ENCODE assay signal across 8 mouse cellular contexts in the genomic region with DNA sequence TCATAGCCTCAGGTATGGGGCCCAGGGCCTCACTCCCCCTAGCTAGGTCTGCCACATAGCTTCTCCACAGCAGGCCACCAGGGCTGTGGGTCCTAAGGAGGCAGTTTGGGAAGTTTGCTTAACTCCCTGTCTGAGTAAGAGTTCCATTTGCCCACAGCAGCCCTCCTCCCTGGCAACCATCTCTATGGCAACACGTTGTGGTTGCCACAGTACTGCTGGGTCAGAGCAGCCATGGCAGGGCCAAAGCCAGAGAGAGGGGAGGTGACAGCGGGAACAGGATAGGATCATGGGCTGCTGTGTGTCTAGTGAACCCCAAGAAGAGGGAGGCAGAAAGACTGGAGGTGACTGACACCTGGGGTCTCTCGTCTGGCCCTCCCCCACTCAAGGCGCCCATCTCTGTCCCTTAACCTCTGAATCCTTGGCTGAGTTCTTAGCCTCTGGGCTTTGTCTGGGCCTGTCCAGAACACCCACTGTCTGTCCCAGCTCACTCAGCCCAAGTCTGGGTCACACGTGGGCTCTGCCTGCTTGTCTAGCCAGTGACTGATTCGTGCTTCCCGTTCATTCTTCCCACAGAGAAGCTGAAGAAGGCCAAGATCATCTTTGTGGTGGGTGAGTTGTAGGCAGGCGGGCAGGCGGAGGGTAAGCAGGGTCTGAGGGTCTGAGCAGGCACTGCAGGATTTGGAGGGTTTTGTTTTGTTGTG. TPM values are rescaled to one million over a fixed set of nuclear protein-coding genes. Genes with fewer than 3 reads are reported as not detected.
DNase-seq lines count a peak whose midpoint lies in the region; ATAC-seq lines count a peak whose summit lies in the region.

No protein-coding gene starts in this region.

- H3K4me3 ChIP-seq in embryonic facial prominence, embryonic 14.5 days (ENCODE audit: low read depth, low read length): no peak overlapping the region
- H3K4me3 ChIP-seq in hindbrain, embryonic 15.5 days: no peak overlapping the region
- H3K4me3 ChIP-seq in lung, embryonic 15.5 days: no peak overlapping the region
- no peak overlapping the region for H3K4me3 ChIP-seq in stomach, embryonic 15.5 days (replicated peaks)

- peak overlapping the region; percentile 48; the same call in 1 of the 2 replicates for H3K27ac ChIP-seq in embryonic facial prominence, embryonic 14.5 days (replicated peaks; ENCODE audit: low read depth, low read length)
- H3K27ac ChIP-seq in hindbrain, embryonic 15.5 days (replicated peaks): peak overlapping the region; percentile 63
- H3K27ac ChIP-seq in lung, embryonic 15.5 days: peak overlapping the region; percentile 85
- H3K27ac ChIP-seq in stomach, embryonic 15.5 days: no peak overlapping the region

- H3K27me3 ChIP-seq in embryonic facial prominence, embryonic 14.5 days (replicated peaks; ENCODE audit: control insufficient read depth, insufficient read depth, low read length): no peaks in the 10 kb centered on the region
- no peaks in the 10 kb centered on the region for H3K27me3 ChIP-seq in hindbrain, embryonic 15.5 days
- no peaks in the 10 kb centered on the region for H3K27me3 ChIP-seq in lung, embryonic 15.5 days
- no peaks in the 10 kb centered on the region for H3K27me3 ChIP-seq in stomach, embryonic 15.5 days (replicated peaks)

- peak overlapping the region; percentile 23; the same call in 1 of the 2 replicates for H3K4me2 ChIP-seq in embryonic facial prominence, embryonic 14.5 days (ENCODE audit: low read depth, low read length)
- peak overlapping the region; percentile 36 for H3K4me2 ChIP-seq in hindbrain, embryonic 15.5 days
- H3K4me2 ChIP-seq in lung, embryonic 15.5 days: peak overlapping the region; percentile 42
- H3K4me2 ChIP-seq in stomach, embryonic 15.5 days: no peak overlapping the region

- no peaks in the 10 kb centered on the region for H3K9me3 ChIP-seq in embryonic facial prominence, embryonic 14.5 days (ENCODE audit: control insufficient read depth, low read length)
- H3K9me3 ChIP-seq in hindbrain, embryonic 15.5 days: no peaks in the 10 kb centered on the region
- H3K9me3 ChIP-seq in lung, embryonic 15.5 days: no peaks in the 10 kb centered on the region
- H3K9me3 ChIP-seq in stomach, embryonic 15.5 days: no peaks in the 10 kb centered on the region

- H3K36me3 ChIP-seq in embryonic facial prominence, embryonic 14.5 days (ENCODE audit: control insufficient read depth, insufficient read depth, low read length): no peaks in the 10 kb centered on the region
- peaks cover 4% of the 10 kb centered on the region; the same call in 1 of the 2 replicates for H3K36me3 ChIP-seq in hindbrain, embryonic 15.5 days
- no peaks in the 10 kb centered on the region for H3K36me3 ChIP-seq in lung, embryonic 15.5 days
- no peaks in the 10 kb centered on the region for H3K36me3 ChIP-seq in stomach, embryonic 15.5 days

- WGBS in embryonic facial prominence, embryonic 14.5 days: 41% methylated on average over 9 of the region's 9 CpGs
- 22% methylated on average over 9 of the region's 9 CpGs for WGBS in hindbrain, embryonic 15.5 days
- WGBS in lung, embryonic 15.5 days: 46% methylated on average over 9 of the region's 9 CpGs
- 47% methylated on average over 9 of the region's 9 CpGs for WGBS in stomach, embryonic 15.5 days

- peak; percentile 34; the same call in 1 of the 2 replicates for ATAC-seq in embryonic facial prominence, embryonic 14.5 days (ENCODE audit: low read depth)
- ATAC-seq in hindbrain, embryonic 15.5 days (ENCODE audit: low FRiP score, low read depth): peak; percentile 19
- ATAC-seq in lung, embryonic 15.5 days (ENCODE audit: borderline replicate concordance, extremely low read depth, low FRiP score, low TSS enrichment): peak; percentile 23; the same call in 1 of the 2 replicates
- no peak for ATAC-seq in stomach, embryonic 15.5 days (ENCODE audit: insufficient read depth, low FRiP score, low read depth)

- 0 out of 2 replicates have a peak overlapping the region, but pooled peaks have one; percentile 12 for H3K9ac ChIP-seq in embryonic facial prominence, embryonic 14.5 days (ENCODE audit: low read depth, low read length)
- H3K9ac ChIP-seq in hindbrain, embryonic 15.5 days: no peak overlapping the region
- no peak overlapping the region for H3K9ac ChIP-seq in lung, embryonic 15.5 days
- H3K9ac ChIP-seq in stomach, embryonic 15.5 days: 0 out of 2 replicates have a peak overlapping the region, but pooled peaks have one; percentile 12

- peaks cover 16% of the 10 kb centered on the region for H3K4me1 ChIP-seq in embryonic facial prominence, embryonic 14.5 days (ENCODE audit: control insufficient read depth, insufficient read depth, low read length)
- H3K4me1 ChIP-seq in hindbrain, embryonic 15.5 days (replicated peaks): peaks cover 57% of the 10 kb centered on the region
- peaks cover 66% of the 10 kb centered on the region for H3K4me1 ChIP-seq in lung, embryonic 15.5 days
- H3K4me1 ChIP-seq in stomach, embryonic 15.5 days: peaks cover 49% of the 10 kb centered on the region

- DNase-seq in frontal cortex, postnatal 36 days (ENCODE audit: low spot score in 2 of 2): peak; percentile 51 to 53
- no peak for DNase-seq in frontal cortex, postnatal 25 days (ENCODE audit: low spot score in 2 of 2)
- DNase-seq in ES-CJ7 (ENCODE audit: low read depth, low spot score): peak; percentile 96
- DNase-seq in embryonic facial prominence, embryonic 14.5 days (ENCODE audit: low spot score): peak; percentile 85
- no peak for DNase-seq in thymus, postnatal 10 days (ENCODE audit: low spot score in 2 of 2)

RNA-seq across cellular contexts. Expression of gene Ak1, which starts 7.9 kb away (rescaled TPM):
- polyA plus RNA-seq in embryonic facial prominence, embryonic 14.5 days (2014; fragmentation: Nextera tagmentation; extraction: Ambion mirVana): 97.8 and 125 TPM in 2 replicates
- polyA plus RNA-seq in hindbrain, embryonic 15.5 days (2015; fragmentation: Nextera tagmentation; extraction: Ambion mirVana): 89.0 and 95.9 TPM in 2 replicates
- polyA plus RNA-seq in lung, embryonic 15.5 days (2015; fragmentation: Nextera tagmentation; extraction: Ambion mirVana): 53.6 and 60.6 TPM in 2 replicates
- 21.8 and 22.1 TPM in 2 replicates for polyA plus RNA-seq in stomach, embryonic 15.5 days (2015; fragmentation: Nextera tagmentation; extraction: Ambion mirVana)

RNA-seq across cellular contexts. Expression of gene Eng, which starts 17.0 kb away (rescaled TPM):
- polyA plus RNA-seq in embryonic facial prominence, embryonic 14.5 days (2014; fragmentation: Nextera tagmentation; extraction: Ambion mirVana): 57.9 and 64.3 TPM in 2 replicates
- 29.2 and 33.9 TPM in 2 replicates for polyA plus RNA-seq in hindbrain, embryonic 15.5 days (2015; fragmentation: Nextera tagmentation; extraction: Ambion mirVana)
- polyA plus RNA-seq in lung, embryonic 15.5 days (2015; fragmentation: Nextera tagmentation; extraction: Ambion mirVana): 102 and 107 TPM in 2 replicates
- 59.6 and 65.3 TPM in 2 replicates for polyA plus RNA-seq in stomach, embryonic 15.5 days (2015; fragmentation: Nextera tagmentation; extraction: Ambion mirVana)

RNA-seq across cellular contexts. Expression of gene St6galnac6, which starts 29.9 kb away (rescaled TPM):
- polyA plus RNA-seq in embryonic facial prominence, embryonic 14.5 days (2014; fragmentation: Nextera tagmentation; extraction: Ambion mirVana): 11.1 and 12.1 TPM in 2 replicates
- 24.1 and 27.7 TPM in 2 replicates for polyA plus RNA-seq in hindbrain, embryonic 15.5 days (2015; fragmentation: Nextera tagmentation; extraction: Ambion mirVana)
- polyA plus RNA-seq in lung, embryonic 15.5 days (2015; fragmentation: Nextera tagmentation; extraction: Ambion mirVana): 25.0 and 26.2 TPM in 2 replicates
- polyA plus RNA-seq in stomach, embryonic 15.5 days (2015; fragmentation: Nextera tagmentation; extraction: Ambion mirVana): 17.4 and 19.7 TPM in 2 replicates

RNA-seq across cellular contexts. Expression of gene St6galnac4, which starts 42.5 kb away (rescaled TPM):
- 39.4 and 41.0 TPM in 2 replicates for polyA plus RNA-seq in embryonic facial prominence, embryonic 14.5 days (2014; fragmentation: Nextera tagmentation; extraction: Ambion mirVana)
- 41.2 and 41.9 TPM in 2 replicates for polyA plus RNA-seq in hindbrain, embryonic 15.5 days (2015; fragmentation: Nextera tagmentation; extraction: Ambion mirVana)
- 25.9 and 26.1 TPM in 2 replicates for polyA plus RNA-seq in lung, embryonic 15.5 days (2015; fragmentation: Nextera tagmentation; extraction: Ambion mirVana)
- 18.3 and 20.3 TPM in 2 replicates for polyA plus RNA-seq in stomach, embryonic 15.5 days (2015; fragmentation: Nextera tagmentation; extraction: Ambion mirVana)

RNA-seq across cellular contexts. Expression of gene 9430097D07Rik, which starts 53.9 kb away (rescaled TPM):
- 0.13 and 0.18 TPM in 2 replicates for polyA plus RNA-seq in embryonic facial prominence, embryonic 14.5 days (2014; fragmentation: Nextera tagmentation; extraction: Ambion mirVana)
- 0.79 and 0.87 TPM in 2 replicates for polyA plus RNA-seq in hindbrain, embryonic 15.5 days (2015; fragmentation: Nextera tagmentation; extraction: Ambion mirVana)
- 0.29 TPM in 1 of 2 replicates, not detected in the other for polyA plus RNA-seq in lung, embryonic 15.5 days (2015; fragmentation: Nextera tagmentation; extraction: Ambion mirVana)
- 0.09 and 0.12 TPM in 2 replicates for polyA plus RNA-seq in stomach, embryonic 15.5 days (2015; fragmentation: Nextera tagmentation; extraction: Ambion mirVana)

Comparison
In these comparisons a context has a peak if more than half of its experiments do, and no peak if none do; other contexts are left out.
1. DNase-seq: peak in frontal cortex, postnatal 36 days (2 of 2), ES-CJ7 (single experiment) and embryonic facial prominence, embryonic 14.5 days (single experiment); none in frontal cortex, postnatal 25 days (0 of 2) and thymus, postnatal 10 days (0 of 2).
2. H3K9ac ChIP-seq: peak in embryonic facial prominence, embryonic 14.5 days (single experiment) and stomach, embryonic 15.5 days (single experiment); none in hindbrain, embryonic 15.5 days (single experiment) and lung, embryonic 15.5 days (single experiment).